Mouse (Mus musculus) cerebellum, adult 18-20 months (tissue): Measurements from ENCODE around the gene Birc7.

Source experiments
- DNase-seq, 2 experiments: peaks; one replicate each; pipeline ENCODE4 v3.0.0; 2021

Birc7 gene

DNA sequence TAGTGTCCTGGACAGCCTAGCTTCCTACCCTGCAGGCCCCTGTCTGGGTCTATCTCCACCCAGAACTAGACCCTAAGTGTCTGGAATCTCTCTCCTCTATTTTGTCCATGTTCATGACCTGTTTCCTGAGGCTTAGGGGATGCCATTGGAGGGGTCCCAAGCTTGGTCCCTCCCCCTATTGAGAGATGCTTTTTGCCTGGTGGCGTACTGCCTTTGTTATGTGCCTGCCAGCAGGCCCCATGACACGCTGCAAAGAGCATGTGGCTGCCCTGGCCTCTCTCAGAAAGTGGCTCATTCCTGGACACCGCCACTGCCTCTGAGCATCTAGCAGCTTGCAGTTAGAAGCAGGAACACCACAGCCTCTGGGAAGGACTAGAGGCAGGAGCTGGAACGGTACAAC is at the start of gene Birc7:
Gene Birc7 (plus strand): TSS at position 301 of the 400 bp plus-strand sequence.
- no peak for DNase-seq

DNA sequence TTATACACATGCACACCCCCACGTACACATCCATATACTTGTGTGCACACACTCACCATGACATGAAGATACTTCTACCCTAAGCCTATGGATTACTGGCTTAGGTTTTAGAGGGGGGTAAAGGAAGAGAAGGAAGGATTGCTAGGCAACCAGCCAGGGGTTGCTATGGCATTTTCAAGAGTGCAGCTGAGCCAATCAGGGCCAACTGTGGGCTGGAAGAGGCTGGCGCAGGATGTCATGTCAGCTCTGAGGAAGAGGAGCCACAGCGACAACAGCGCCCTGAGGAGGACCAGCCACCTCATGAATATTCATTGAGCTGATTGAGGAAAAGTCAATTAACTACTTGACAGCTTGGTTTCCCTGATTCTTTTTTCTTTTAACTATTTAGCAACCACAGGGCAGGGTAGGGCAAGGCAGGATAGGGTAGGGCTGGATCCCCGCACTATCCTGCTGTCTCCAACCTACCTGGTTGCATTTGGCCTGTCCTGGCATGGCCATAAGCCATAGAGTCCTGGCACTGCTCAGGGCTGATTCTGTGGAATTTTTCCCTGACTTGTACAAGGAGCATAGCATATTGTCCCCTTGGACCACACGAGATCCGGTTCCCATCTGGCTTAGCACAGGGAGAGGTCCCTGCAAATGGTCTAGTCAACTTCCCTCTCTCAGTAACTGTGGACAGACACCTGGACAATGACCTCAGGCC is 49.3 kb upstream of the Birc7 start:
- DNase-seq = peak; percentile 66 to 76

DNA sequence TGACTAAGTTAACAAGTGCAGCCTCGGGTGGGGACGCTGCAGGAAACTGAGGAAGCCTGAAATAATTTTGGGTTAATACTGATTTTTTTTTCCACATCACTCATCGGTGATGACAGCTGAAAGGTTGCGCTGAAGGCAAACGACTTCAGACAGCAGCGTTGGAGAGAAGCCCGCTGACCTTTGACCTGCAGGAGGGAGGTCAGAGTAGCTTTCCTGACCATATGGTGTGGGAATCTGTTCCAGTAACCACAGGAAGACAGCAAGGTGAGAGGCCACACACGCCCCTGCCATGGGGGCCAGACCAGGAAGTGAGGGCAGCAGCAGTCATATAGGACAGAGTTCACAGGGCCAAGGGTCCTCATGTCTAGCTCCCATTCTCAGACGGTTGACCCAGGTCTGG is 47.5 kb upstream of the Birc7 start:
- DNase-seq = no peak

DNA sequence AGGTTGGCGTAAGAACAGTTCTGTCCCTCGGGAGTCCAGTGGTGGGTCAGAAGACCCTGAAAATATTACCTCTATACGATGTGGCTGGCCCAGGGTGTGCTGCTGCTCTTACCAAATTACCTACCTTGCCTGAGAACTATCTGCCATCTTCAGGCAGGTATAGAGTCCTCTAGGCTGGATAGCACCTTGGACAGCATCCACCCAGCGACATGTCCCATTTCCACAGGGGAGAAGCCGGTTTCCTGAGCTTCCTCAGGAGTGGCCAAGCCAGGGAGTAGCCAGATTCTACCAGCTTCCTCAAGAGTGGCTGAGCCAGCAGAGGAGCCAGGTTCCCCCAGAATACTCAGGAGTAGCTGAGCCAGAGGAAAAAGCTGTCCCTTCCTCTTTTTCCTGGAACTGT is 43.6 kb upstream of the Birc7 start:
- no peak for DNase-seq

DNA sequence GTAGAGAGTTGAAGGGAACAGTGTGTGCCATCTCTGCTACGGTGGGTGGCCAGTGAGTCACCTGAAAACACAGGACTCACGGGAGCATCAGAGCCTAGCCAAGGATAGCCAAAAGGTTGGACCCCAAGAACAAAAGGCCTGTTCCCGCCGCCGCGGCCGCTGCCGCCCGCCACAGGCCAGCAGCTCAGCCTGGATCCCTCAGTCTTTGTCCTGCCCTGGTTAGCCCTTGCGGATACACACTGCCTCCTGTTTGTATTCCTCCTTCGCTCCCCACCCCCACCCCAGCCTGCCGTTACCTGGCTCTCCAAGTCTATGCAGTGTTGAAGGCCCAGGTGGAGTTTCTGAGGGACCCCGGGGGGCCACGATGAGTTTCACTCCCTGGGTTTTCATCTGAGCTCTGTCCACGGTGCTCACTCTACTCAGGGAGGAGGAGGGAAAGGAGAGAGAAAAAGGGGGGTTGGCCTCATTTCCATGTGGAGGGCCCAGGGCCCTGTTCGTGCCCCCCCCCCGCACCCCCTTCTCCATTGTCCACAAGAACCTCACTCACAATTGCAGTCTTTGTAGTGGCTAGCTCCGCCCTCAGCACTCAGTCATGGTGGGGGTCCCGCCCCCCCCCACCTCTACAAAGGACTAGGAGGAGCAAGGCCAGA is 39.4 kb upstream of the Birc7 start:
- no peak for DNase-seq

DNA sequence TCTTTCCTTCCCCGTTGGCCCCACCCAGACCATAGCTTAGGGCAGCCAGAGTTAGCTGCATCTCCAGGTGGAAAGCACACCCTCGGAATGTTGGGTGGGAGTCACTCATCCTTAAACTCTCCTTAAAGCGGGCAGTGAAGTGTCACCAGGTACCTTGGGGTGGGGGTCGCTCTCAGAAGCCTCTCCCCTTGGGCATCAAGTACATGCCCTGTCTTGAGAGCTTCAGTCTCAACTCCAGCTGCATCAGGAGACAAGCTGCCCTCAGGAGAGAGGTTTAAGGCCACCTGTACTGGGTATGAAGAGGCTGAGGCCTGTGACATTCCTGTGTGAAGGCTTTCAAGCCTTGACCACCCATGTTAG is 38.9 kb upstream of the Birc7 start:
- no peak for DNase-seq

DNA sequence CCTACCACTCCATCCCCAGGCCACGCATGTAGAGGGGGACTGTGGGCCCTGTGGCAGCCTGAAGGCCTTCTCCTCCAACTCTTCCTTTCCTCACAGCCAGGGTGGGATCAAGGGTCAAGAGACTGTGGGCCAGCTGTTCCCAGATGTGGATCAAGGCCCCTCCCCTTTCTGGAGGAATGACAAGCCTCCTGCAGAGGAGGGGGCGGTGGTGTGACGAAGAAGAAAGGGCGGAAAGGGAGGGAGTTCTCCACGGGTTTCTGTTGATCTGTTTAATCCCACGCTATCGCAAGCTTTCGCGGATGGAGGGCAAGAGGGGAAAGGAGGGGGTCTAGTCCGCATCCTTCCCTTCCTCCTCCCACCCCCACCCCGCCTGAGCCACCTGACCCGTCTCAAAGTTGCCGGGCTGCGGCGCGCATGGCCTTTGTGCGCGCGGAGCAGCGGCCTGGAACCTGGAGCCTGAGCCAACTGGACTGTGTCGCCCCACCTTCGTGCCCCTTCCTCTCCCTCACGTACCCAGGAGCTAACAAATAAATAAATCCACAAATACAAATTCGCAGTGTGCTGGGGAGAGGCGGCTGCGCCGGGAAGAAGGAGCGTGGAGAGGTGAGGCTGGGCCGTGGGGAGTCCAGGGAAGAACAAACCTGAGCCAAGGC is 38.3 kb upstream of the Birc7 start:
- DNase-seq = no peak

DNA sequence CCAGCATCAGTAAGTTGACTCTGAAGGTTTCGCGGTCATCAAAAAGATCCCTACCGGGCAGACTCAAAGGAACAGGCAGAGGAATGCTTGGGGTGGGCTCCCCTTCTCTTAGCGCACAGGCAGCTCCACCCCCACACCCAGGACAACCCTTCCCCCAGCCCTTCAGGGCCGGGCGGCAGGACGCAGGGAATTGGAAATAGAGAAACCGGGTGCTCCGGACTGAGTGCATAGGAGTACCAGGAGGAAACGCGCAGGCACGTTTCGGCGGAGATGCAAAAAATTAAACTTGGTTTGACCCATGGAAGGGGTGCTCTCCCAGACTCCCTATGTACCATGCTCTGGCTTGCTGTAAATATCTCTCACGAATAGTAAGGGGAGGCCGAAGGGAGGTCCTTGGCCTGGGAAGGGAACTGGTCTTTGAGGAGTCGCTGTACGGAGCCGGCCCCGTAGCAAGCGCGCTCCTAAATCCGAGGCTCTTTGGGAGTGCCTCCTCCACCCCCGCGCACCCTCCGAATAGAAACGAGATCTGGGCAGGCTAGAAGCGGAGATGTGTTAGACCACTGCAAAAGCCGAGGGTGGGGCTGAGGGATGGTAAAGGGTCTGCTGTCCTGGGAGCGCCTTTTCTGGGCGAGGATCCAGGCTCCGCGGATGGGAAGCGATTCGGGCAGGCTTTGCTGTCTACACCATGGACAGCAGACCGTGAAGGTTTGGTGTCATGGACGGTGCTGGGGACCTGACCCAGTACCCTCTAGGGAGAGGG is 37.6 kb upstream of the Birc7 start:
- peak; percentile 63 to 67 for DNase-seq

DNA sequence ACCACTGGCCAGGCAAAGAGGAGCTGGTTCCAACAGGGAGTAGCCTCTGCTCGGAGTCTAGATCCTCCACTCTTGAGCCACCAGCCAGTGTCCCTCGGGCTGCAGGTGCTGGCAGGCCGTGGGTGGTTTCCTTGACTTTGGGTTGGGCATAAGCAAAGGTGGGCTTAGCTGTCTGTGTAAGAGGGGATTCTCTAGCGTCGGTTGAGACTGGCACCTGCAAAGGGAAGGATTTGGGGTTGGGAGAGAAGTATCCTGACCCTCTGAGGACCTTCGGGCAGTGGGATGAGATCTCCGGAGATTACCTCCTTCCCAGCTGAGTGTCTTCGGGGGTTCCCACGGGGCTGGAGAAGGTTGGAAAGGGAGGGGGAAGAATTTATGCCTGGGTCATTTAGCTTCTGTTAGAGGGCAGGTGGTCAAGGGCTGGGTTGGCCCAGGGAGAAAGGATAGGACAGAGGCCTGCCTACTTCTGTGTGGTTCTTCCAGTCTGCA is 36.9 kb upstream of the Birc7 start:
- DNase-seq = peak in 1 of 2 experiments; percentile 33

DNA sequence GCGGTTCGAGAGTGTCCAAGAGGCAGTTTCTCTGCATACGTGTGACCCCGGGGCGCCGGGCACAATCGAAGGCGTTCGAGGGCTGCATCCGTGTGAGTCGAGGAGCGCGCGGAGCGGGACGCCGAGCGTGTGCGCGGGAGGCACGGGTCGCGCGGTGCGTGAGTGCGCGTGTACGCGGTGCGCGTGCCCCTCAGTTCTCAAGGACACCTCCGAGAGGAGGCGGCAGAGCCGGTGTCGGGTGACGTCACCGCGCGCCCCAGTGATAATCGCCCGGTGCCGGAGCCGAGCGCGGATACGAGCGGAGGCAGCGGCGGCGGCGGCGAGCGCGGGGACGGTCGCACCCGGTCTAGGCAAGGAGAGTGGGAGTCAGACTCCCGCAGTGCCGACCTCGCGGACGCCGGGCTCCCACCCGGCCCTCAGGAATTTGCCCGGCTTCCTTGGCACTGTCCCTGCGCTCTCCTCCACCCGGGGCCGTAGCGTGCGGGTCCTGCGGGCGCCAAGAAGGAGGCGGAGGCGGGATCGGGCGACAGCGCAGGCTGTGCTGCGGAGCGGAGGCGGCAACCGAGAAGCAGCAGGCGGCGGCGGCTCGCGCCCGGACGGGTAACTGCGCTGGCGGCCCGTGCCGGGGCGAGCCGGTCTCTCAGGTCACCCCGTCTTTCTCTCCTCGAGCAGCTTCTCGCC is 35.8 kb upstream of the Birc7 start:
- peak; percentile 97 to 99 for DNase-seq

DNA sequence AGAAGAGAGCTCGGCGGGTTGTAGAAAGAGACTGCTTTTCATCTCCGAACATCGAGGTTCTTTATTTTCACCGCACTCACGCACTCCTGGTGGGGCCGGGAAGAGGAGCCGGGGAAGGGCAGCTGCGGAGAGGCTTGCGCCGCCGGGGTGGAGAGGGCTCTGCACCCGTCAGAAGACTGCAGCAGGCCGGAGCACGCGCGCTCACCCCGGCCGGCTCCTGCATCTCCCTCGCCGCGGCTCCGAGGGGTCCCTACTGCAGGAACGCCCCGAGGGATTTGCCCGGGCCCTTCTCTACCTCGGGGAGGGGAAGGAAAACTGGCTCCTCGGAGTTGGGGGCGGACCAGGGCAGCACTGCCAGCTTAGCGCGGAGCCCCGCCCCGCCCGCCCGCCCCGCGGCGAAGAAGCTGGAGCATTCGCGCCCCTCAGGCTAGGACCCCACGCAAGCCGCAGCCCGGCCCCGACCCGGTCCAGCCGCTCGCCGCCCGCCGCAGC is 35.2 kb upstream of the Birc7 start:
- peak; percentile 69 to 72 for DNase-seq

DNA sequence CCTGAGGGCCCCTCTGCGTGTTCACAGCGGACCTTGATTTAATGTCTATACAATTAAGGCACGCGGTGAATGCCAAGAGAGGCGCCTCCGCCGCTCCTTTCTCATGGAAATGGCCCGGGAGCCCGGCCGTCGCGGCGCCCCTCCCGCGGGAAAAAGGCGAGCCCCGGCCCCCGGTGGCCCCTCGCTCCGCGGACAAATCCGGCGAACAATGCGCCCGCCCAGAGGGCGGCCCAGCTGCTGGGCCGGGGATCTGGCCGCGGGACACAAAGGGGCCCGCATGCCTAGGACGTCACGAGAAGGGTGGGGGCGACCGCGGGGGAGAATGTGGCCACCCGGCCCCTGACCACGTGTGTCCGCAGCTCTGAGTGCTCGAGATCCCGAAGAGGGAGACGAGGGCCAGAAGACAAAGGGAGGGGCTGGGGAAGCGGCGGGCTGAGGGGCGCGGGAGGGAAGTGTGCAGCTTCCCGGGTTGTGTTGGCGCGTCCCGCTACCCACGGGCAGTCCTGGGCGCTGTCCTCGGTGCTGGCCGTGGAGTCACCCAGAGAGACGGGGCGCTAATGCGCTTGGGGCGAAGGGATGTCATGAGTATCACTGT is 34.7 kb upstream of the Birc7 start:
- peak; percentile 76 to 78 for DNase-seq

DNA sequence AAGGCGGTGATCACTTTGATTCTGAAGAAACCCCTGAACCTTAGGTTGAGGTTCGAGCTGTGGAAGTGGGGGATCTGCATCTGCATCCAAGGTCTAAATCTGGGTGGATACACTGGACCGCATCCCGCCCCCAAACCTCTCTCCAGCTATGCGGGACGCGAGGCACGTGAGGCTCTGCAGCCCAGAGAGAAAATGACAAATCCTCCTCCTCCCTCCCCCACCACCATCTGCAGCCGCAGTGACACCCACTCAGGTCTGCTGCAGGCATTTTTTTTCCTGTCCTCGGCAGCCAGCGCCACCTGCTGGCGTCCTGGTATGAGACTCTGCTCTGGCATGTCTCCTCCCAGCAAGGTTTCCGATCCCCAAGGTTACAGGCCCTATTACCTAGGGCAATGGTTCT is 34.1 kb upstream of the Birc7 start:
- peak; percentile 96 to 98 for DNase-seq

DNA sequence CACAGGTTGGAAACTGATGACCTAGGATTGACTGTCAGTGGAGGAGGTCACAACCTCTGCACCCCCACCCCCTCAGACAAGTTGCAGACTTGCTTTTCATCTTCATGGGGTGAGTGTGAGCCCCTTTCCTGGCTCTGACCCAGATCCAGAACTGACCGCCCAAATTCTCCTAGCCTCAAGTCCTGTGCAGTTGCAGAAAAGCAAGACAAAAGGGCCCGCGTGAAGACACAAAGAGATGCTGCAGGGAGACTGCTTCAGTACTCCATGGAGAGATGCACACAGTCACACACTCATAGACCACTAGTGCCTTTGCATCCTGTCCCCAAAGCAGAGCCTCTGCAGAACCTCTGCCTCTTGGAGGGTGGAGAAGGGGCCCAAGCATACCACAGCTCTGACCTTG is 33.5 kb upstream of the Birc7 start:
- DNase-seq = peak; percentile 45 to 62

DNA sequence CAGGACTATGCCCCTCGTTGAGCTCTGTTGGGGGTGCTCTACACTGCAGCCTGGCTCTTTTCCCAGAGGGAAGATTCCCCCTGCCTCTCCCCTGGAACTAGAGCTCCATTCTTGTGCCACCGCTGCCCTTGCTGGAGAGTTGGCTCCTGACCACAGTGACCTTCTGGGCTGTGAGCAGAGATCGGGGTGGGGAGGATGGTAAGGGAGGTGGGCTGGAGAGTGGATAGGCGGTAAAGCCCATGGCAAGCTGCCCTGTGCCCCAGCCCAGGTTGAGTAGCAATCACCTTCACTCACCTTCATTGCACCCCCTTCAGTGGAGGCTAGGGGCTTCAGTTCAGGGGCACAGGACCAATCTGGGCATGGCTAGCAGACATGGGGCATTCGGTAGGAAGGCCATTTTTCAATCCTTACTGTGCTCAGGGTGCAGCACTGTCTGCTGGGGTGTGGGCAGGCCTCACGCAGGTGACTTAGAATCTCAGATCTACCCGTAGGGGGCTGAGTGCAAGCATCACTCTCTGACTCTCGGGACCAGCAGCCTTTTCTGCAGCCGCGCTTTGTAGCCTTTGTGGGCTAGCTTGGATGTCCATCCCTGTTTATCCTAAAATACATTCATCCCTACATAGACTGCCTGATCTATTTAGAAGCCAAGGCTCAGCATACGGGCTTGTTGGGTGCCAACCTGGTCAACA is 32.8 kb upstream of the Birc7 start:
- DNase-seq = peak; percentile 51 to 54

DNA sequence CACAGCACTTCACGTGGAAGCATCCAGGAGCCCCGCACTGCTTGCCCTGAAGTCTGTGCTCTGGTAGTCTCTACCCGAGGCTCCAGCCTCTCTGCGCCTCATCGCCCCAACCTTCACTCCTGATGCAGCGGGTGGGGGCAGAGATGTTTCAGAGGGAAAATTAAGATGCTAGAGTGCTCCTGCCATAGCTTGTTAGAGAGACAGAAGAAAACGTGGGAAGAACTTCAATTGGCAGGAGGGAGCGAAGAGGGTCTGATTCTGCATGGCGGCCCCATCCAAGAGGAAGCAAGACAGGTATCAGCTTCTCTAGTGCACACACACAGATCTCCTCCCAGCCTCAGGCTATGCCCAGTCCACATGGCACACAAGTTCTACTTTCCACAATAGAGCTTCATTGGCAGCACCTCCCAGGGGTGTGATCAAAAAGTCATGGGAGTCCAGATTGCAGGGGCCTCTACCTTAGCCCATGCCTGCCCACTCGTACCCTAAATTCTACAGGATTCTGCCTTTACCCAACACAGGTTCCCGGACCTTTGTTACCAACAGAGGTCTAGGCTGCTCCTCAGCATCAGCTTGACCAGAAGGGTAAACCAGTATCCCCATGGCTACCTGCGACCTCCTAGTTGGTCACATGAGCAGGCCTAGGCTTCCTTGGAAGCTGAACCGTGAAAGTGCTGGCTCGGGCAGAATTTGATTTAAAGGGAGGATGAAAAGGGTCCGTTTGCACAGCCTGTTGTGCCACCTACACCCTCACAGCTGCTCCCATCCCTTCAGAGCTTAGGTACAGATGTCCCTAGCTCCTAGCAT is 31.8 kb upstream of the Birc7 start:
- DNase-seq = peak in 1 of 2 experiments; percentile 46

DNA sequence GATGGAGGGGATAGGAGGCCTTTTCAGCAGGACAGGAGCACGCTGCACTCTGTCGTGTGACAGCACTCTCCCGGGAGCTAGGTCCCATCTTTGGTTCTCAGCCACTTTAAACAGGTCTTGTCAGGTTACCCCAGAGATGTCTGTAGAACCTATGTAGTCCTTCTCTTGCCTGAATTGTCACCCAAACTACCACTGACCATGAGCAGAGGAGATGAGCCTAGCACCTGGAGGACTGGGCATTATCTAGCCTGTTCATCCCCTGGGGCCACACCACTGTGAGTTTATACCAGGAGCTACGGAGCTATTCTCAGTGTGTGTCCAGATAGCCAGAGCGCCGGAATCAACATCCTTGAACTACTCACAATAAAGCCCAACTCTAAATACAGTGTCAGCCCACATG is 31.0 kb upstream of the Birc7 start:
- DNase-seq = no peak

DNA sequence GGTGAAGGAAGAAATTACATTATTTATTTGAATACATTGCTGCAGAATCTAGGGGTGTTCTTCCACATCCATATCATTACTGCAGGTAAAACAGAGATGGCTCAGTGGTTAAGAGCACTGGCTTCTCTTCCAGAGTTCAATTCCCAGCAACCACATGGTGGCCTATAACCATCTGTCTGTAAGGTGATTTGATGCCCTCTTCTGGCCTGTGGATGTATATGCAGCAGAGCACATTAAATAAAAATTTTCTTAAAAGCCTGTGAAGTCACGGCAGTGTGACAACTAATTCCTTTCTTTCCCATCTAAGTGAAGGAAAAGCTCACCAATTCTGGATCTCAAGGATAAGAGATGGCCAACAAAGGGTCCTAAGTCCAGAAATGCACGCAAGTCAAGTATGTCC is 26.7 kb upstream of the Birc7 start:
- DNase-seq = peak; percentile 53 to 59

DNA sequence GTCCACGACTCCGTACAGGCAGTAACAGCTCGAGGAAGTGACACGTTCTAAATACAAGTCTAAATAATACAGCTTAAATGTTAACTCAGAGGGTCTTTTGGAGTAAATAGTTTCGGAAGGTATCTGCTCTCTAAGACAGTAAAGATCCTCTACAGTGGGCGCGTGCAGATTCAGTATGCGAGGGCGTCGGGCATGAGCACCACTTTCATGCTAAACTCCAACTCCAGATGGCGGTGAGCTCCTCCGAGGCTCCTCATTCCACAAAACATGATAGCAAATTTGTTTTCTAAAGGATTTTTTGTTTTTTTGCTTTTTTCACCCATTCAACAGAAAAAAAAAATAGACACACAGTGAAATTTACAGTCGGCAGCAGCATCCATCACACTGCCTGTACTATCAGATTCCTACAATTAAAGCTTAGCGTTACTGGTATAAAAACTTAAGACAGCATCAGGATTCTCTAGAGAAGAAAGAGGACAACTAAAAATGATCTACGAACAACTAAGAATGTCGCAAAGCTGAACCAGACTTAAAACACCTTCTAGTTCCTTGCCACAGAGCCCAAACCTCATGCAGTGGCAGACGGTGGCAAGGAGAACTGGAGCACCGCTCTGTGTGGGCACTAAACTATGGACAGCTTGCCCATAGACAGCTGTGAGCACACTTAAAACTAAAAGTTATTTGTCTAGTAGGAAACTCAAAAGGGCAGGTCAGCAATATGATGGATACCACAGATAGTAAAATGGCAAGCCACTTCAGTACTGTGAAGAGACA is 24.2 kb upstream of the Birc7 start:
- DNase-seq = no peak
